Mouse (Mus musculus) ES-CJ7 (cell line): ENCODE measurements around the gene Adcy7.

ENCODE experiments used
- DNase-seq: peaks from one replicate; pipeline ENCODE4 v3.0.0; 2011; ENCODE audit warnings: low read depth, low spot score

The Adcy7 gene

GRCm38 (mm10) chr8:88330816-88331215 is 58.6 kb downstream of the Adcy7 start:
- DNase-seq: no peak

- no peak for DNase-seq
These were observed 62.2 kb downstream of the Adcy7 start for GRCm38 (mm10) chr8:88334384-88334783.

DNA sequence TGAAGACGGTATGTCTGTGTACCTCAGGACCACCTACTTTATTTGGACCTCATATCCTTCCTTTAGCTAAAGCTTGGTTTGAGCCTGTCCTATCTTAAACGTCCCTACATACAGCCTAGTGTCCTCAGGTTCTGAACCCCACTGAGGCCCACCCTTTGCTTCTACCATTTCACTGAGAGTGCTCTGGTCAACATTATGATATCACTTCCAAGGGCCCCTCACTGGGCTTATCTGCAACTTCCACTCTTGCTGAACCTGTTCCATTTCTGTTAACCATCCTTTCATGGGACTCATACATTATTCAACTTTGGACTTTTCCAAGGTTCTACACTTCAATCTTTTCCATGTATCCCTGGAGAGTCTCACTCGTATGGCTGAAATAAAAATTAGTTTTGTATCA is 62.8 kb downstream of the Adcy7 start:
- DNase-seq: no peak

GRCm38 (mm10) chr8:88339221-88339620 is 67.0 kb downstream of the Adcy7 start:
- no peak for DNase-seq

GRCm38 (mm10) chr8:88339887-88340695 is 67.9 kb downstream of the Adcy7 start:
- no peak for DNase-seq

DNA sequence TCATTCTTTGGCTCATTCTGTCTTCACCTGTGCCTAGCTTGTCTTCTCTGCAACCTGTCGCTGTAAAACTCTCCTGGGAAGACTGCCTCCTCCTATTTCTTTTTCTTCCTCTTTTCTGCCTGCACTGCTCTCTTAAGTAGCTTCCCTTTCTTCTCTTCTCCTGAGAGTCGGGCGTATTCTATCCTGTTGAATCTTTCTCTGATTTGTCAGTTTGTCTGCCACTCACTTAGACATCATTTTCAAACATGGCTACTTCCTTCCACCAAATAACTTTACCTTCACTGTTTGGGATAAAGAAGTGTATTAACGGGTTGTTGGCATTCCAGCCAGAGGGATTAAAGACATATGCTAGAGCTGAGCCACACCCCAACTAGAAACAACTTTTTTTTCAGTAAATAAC is 69.8 kb downstream of the Adcy7 start:
- no peak for DNase-seq

GRCm38 (mm10) chr8:88349046-88349445 is 76.8 kb downstream of the Adcy7 start:
- DNase-seq: no peak

DNA sequence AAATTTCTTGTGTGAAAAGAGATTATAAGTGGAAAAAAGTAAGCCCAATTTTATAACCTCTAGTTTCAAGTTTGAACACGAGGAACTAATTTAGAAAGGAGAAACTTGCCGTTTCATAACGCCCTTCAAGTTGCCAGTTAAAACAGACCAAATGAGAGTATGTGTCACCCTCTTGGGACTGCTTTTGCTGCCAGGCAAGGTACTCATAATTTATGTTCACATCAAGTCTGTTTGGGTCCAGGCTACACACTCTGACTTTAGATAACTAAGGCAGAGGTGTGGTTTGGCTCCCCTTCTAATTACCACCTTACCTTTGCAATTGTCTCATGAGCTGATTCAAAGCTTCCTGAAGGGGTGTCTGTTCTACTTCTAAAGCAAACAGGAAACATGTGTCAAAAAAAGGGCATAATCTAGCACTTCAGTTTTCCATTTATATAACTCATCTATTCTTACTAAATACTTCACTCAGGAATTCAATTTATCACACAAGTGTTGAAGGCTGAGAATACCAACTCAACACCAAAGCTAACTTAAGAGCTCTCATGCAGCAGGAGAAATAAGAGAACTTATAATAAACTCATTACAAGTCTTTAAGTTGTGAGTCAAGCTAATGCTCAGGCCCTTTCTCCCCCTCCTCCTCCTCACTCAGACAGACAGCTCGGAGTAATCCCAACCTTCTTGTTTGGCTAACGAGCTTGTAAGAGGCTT is 85.2 kb downstream of the Adcy7 start:
- no peak for DNase-seq

GRCm38 (mm10) chr8:88357946-88358345 is 85.7 kb downstream of the Adcy7 start:
- no peak for DNase-seq

- DNase-seq: peak; percentile 72
These were observed 87.8 kb downstream of the Adcy7 start for GRCm38 (mm10) chr8:88359959-88360358.

- DNase-seq: peak; percentile 32
These were observed 89.0 kb downstream of the Adcy7 start for GRCm38 (mm10) chr8:88361044-88361707.

DNA sequence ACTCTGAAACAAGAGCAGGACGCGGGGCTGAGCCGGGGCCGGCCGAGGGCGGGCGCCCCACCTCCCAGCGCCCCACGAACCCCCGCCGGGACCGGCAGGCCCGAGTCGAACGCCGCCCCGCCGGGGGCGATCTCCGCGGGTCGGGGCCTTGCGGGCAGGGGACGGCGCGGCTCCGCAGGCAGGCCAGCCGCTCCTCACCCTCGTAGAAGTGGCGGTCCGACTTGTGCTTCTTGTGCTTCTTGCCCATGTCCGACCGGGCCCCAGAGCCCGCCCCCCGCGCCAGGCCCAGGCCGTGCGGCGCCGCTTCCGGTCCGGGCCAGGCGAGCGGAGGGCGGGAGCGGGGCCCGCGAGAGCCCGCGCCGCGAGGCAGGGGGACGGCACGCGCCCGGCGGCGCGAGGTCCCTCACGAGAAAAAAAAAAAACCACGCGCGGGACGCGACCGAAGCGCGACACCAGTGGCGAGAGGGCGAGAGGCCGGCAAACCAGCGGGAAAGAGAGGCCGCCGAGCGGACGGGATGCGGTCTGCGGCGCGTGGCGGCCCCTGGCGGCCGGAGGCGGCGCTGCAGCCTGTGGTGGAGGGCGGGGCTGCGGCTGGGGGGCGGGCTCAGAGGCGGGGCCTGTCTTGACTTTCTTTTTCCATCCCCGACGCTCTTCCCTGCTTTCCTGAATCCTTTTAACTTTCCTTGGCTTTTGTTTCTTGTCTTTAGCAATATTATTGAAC is 89.7 kb downstream of the Adcy7 start, which contains the start of gene Brd7:
Brd7 (minus strand) TSS at position 487 of the 721 bp plus-strand sequence.
- peak; percentile 65 for DNase-seq

DNA sequence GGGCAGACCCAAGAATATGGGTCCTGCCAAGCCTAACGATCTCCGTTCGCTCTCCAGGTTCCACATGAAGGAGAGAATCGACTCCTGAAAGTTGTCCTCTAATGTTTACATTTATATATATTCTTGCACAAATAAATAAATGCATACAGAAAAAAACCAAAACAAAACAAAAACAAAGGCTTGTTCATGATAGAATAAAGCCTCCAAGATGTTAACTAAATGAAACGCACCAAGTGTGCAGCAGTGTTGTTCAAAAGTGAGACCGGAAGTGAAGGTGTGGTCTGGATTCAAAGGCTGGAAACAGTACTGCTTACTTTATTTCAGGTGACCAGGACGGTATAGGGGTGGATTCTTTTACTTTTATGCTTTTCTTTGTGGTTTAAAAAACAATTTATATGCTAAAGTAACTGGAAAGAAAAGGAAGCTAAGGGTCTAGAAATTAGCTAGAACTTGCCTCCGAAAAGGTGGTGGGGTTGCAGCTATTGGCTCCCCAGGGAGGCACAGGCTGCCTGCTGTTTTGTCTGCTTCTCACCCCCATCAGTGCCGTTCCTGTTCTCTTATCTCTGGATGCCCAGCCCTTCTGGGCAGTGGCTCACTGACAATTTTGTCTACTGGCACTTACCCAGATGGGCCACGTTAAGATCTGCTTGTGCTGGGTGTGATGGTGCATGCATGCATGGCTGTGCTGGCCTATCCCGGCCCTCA is 90.4 kb downstream of the Adcy7 start:
- no peak for DNase-seq

- no peak for DNase-seq
These were observed 97.0 kb downstream of the Adcy7 start for GRCm38 (mm10) chr8:88369221-88369620.

DNA sequence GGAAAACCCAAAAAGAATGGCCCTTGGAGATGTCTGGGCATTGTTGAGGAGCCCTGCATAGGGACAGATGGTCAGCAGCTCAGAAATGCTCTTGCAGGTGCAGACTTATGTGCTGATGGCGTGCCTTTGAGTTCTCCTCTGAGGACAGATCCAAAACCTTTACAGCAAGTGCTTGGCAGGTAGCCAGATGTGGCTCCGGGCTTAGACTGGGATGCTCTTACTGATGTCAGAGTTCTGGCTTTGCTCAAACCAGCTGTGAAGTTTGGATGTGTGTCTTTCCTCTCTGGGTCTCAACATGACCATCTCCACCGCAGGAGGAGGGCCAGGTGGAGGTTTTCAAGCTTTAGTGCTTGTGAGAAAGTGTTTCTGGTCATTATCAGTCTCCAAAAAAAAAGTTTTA is 97.6 kb downstream of the Adcy7 start:
- DNase-seq: no peak

- DNase-seq: no peak
These were observed 99.3 kb downstream of the Adcy7 start for GRCm38 (mm10) chr8:88371522-88371921.

DNA sequence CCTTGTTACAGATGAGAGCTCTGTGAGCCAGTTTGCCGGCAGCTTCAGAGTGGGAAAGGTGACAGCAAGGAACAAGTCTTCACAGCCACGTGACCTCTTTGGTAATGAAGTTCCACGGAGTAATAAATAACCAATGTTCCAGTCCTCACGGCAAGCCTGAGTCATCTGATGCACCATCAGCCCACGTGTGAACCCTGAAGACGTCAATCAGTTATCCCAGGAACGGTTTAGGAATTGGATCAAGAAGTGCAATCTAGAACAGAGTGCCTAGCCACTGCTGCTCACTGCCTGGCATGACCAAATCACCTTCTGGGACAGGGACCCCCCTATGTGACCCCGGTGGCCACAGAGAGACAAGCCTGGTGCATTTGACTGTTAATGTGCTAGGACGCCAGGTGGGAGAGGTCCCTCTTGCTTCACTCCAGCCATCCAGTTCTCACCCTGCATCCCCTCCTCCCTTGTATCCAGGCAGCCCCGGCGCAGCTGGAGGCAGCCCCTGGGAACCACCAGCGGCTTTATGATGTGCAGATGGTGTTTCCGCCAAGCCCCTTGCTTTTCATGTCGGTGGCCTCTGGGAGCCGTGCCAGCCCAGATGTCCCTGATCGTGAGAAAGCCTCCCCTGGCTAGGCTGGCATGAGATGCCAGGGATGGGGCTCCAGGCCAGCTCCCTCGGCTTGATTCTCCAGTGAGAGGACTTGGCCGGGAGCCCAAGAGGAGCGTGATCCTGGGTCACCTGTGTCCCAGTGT is 104.8 kb downstream of the Adcy7 start:
- DNase-seq: no peak
